Mouse (Mus musculus) heart, postnatal 10 days (tissue): ENCODE measurements around the gene Flvcr2. TPM values are rescaled to one million over a fixed set of nuclear protein-coding genes. Genes with fewer than 3 reads are reported as not detected.

Experiments
- DNase-seq, 2 experiments: peaks; one replicate each; pipeline ENCODE4 v3.0.0; 2021
- intact Hi-C: fragments of 180-260 bp; cut with DNase I; formaldehyde crosslinking; loops from one replicate; pipeline ENCODE4 v1.15.1; 2025
- microRNA-seq, 2 experiments: library from miRNA; unstranded; fragments of <30 nt; microRNA quantifications; one replicate each; pipeline ENCODE4 v1.2.0; 2022
- total RNA-seq, 2 experiments: library from RNA; stranded (reverse); gene quantifications; 2 replicates each; pipeline ENCODE4 v1.2.3; 2021

The Flvcr2 gene
- total RNA-seq, 2 experiments from 2014 or later, result 3.3 to 3.8 TPM

DNA sequence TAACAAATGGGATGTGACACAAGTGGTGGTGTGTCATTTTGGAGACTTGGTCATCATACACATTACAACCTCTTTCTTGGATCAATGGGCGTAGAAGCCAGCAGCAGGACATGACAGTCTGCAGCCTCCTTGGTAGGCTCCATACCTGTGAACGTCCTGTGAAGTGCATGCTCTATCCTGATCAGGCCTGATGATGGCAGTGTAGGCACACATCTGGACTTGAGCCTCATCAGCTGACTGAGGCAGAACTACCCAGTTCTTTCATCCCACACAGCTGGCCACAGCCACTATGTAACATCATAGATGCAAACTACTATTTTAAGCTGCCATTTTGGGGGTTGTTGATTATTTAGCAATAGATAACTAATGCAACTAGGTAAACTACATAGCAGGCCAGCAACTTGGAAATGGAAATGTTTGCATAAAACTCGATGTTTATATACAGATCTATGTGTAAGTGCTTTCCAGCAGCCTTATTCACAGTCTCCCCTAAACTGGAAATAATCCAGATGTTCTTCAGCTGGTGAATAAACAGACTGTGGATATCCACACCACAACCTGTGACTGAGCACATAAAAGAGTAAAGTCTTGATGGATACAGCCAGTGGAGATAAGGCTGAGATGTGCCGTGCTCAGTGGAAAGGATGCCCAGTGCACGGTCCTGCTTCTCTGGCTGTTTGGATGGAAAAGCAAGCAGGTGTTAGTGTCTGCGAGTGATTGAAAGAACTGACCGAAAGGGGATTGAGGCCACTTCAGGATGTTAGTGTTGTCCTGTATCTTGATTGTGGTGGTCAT is 102.0 kb downstream of the Flvcr2 start:
- DNase-seq, result peak; percentile 55 to 61
- intact Hi-C loops, result loop anchor here (5.0 kb wide), 1 partner anchor 229 kb away; the partner anchor contains the start of gene Tgfb3

DNA sequence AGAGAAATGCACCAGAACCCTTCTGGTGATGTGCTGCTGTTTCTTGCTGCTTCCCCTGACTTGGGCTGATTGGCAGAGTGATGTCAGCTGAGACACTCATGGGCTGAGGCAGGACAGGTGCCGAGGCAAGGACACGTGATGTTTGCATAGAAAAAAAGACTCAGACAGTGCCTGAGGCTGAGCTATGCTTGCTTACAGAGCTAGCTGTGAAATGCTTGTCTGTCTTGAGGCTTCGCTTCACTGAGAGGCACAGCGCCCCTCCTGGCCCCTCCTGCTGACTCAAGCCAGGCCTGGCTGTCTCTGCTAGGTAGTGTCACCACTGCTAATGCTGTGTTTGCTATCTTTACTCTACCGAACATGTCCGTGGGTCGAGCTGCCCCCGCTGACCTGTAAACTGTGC is 104.3 kb downstream of the Flvcr2 start:
- no peak for DNase-seq
- intact Hi-C loops, result no loop called here

DNA sequence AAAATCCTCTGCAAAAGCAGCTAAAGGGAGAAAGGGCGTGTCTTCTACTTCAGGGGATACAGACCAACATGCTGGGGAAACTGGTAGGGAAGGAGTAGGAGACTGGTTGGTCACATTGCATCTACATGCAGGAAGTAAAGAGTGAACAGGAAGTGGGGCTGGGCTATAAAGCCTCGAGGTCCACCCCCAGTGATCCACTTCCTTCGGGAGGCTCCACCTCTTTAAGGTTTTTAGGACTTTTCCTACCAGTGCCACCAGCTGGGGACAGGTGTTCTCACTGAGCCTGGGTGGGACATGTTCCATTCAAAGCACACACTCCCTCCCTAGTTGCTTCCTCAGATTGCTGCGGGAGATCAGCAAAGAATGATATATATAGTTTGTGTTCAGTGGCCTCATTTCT is 107.5 kb downstream of the Flvcr2 start:
- intact Hi-C loops, result no loop called here
- DNase-seq, result no peak

DNA sequence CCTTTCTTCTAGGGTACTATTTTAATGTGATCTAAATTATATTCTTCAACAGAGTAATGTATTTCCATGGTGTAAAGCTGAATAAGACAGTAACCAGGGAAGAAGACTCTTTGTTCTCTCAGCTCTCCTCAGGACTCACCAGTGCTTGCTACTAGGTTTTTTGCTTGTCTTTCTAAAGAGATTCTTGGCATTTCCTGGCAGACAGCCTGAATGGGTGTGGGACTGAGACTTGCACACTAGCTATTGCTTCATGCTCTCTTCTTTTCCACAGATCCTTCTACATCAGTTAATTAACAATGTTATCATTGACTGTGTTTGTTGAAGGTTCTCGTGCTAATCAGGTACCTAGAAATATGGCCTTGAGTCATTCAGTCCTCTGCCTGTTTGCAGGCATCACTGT is 107.9 kb downstream of the Flvcr2 start:
- intact Hi-C loops, result no loop called here
- DNase-seq, result no peak

DNA sequence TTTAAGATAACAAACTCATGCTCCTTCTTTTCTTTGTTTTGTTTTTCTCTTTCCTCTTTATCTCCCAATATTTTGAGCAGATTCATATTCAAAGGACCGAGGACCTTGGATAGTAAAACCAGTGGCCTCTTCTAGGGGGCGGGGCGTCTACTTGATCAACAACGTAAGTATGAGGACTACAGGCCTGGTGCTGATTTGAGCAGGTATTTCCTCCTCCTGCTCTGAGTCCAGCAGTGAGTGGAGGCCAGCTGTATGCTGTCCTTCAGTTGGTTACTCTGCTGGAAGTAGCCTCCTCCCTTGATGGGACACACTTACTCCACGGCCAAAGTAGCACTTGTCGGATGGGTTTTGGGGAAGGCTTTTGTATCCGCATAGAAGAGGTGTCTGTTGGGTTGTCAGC is 111.0 kb downstream of the Flvcr2 start:
- no peak for DNase-seq
- intact Hi-C loops, result no loop called here

DNA sequence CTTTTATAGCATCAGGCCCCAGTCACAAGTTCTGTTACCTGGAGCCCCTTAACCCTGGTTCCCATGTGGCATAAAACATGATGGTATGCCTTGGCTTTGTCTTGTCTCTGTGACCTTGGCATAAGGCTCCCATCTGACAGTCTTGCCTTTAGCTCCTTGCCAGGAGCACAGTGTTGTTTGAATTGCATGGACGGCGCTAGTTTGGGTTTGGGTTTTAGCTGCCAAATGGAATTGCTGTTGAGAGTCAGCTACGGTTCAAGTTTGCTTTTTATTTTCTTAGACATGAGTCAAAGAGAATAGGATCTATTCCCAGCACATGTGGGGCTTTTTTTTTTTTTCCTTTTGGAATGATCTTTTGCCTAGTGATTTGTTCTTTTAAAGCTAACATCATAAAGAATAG is 112.8 kb downstream of the Flvcr2 start:
- DNase-seq, result no peak
- intact Hi-C loops, result no loop called here

DNA sequence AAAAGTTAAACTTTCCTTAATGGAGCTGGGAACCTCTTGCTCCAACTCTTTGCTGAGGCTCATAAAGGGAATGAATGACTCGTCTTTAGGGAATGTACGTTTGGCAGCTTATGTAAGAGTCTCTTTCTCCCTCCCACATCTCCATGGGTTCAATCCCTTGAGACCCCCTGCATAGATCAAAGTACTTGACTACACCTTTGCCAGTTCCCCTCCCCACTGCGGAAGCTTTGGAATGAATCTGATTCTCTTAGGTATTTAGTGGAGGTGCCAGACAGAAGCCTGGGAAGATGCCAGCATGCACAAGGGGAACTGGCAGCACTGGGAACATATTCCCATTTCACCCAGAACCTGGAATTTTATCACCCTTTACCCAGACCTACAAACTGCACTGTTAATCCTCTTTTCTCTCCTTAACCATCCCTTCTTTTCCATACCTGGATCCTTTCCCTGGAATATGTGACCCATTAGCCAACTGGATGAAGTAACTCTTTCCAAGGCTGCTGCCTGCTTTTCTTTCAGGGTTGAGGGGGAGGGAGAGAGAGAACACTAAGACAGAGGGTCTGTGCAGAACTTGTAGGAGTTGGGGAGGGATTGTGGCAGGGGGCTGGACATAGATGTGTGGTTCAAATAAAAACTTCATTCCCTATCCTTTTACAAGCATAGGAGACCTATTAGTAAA is 113.3 kb downstream of the Flvcr2 start:
- intact Hi-C loops, result no loop called here
- DNase-seq, result peak; percentile 43 to 60

DNA sequence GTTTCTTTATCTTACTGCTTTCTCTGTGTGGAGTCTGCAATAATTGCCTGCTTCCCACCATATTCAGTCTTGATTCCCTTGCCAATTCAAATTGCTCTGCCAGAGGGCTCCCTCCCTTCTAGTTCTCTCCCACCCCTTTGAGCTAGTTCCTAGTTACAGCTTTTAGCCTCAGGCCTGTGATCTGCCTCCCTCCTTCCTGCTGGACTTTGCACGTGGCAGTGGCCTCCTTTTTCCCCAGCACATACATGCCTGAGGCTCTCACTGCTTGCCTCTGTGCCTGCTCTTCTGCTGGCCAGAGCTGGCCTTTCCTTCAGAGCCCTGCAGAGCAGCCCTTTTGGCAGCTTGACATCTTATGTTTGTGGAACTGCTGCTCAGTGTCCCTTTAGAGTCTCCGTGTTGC is 116.2 kb downstream of the Flvcr2 start:
- intact Hi-C loops, result no loop called here
- DNase-seq, result peak; percentile 18 to 37

Small RNAs within 50 kb of the gene (microRNA-seq; reads per million reads assigned to microRNA genes)
- 0 to 0.35 reads per million in 2 experiments for gene Gm47285

Other genes with a start within 250 kb of the Flvcr2 start
- gene Jdp2, start 147.5 kb upstream of the Flvcr2 start, total RNA-seq, result 10 to 100 TPM; 12.6 to 20.2 TPM
- gene Batf, start 59.9 kb upstream of the Flvcr2 start, total RNA-seq, result 1 to 10 TPM in 1 of 2 experiments, under 1 TPM in 1; 0.93 to 1.1 TPM
- gene Erg28, start 78.0 kb downstream of the Flvcr2 start, total RNA-seq, result 10 to 100 TPM; 11.1 to 11.9 TPM
- 10 to 100 TPM; 14.2 to 15.3 TPM for gene Ttll5, start 78.1 kb downstream of the Flvcr2 start, total RNA-seq